Mouse (Mus musculus) spleen, adult 2 months (tissue): ENCODE results near the gene Crebrf. TPM values are rescaled to one million over a fixed set of nuclear protein-coding genes. Genes with fewer than 3 reads are reported as not detected.

Experiments
- DNase-seq, 2 experiments: peaks; one replicate each; pipeline versions ENCODE4 v3.0.0 to v3.0.0-alpha.2; 2012 to 2021; ENCODE audit warnings: low spot score in 2 of 2, low read depth in 1 of 2
- H3K27ac ChIP-seq: fragments of 200-500 bp; 2 replicates; pipeline ENCODE4 v1.5.1; 2012; ENCODE audit warnings: low read length, inconsistent platforms; ENCODE audit not compliant: insufficient read depth
- H3K27me3 ChIP-seq: fragments of 200-500 bp; 2 replicates; pipeline ENCODE4 v1.6.1; 2012; ENCODE audit warnings: mild to moderate bottlenecking, moderate library complexity, low read length, inconsistent platforms; ENCODE audit not compliant: control insufficient read depth, insufficient read depth
- H3K36me3 ChIP-seq: fragments of 200-500 bp; 2 replicates; pipeline ENCODE4 v1.6.1; 2012; ENCODE audit warnings: mild to moderate bottlenecking, low read length, inconsistent platforms; ENCODE audit not compliant: control insufficient read depth, insufficient read depth
- H3K4me1 ChIP-seq: fragments of 200-500 bp; 2 replicates; pipeline ENCODE4 v1.6.1; 2011; ENCODE audit warnings: inconsistent platforms; ENCODE audit not compliant: control insufficient read depth, insufficient read depth, insufficient read length
- H3K4me3 ChIP-seq: fragments of 200-500 bp; 2 replicates; pipeline ENCODE4 v1.5.1; 2011; ENCODE audit warnings: mild to moderate bottlenecking, inconsistent platforms; ENCODE audit not compliant: insufficient read depth, insufficient read length; ENCODE audit errors: extremely low read depth
- CTCF ChIP-seq: fragments of 200-500 bp; IDR thresholded peaks from 2 replicates; pipeline ENCODE4 v1.5.1; 2011; ENCODE audit warnings: mild to moderate bottlenecking, inconsistent platforms; ENCODE audit not compliant: insufficient read depth, insufficient read length, insufficient replicate concordance; ENCODE audit errors: extremely low read depth
- POLR2A ChIP-seq: fragments of 200-500 bp; IDR thresholded peaks from 2 replicates; pipeline ENCODE4 v1.6.1; 2011; ENCODE audit warnings: low read depth, low read length, inconsistent platforms
- WGBS: fragments of 180-500 bp; shearing (Covaris S2); methylation state at CpG from one replicate; pipeline ENCODE4 v1.1.7; 2018; 5-methylcytosine and 5-hydroxymethylcytosine counted together
- polyA plus RNA-seq: library from polyadenylated mRNA; depleted of rRNA; stranded (reverse); fragments of >200 nt; gene quantifications from 2 replicates; pipeline ENCODE4 v1.2.3, GENCODE M21; 2012; rRNA removed

The Crebrf gene
- polyA plus RNA-seq, 1 experiment: 4.5 TPM

- no peaks in the 10 kb centered on the region for H3K4me1 ChIP-seq
- no peak overlapping the region for H3K27ac ChIP-seq
- WGBS: 84% methylated on average over 9 of the region's 9 CpGs
- no peaks in the 10 kb centered on the region for H3K36me3 ChIP-seq
- DNase-seq: no peak
- TF ChIP-seq POLR2A (no peak), CTCF (no peak)
- H3K27me3 ChIP-seq: no peaks in the 10 kb centered on the region
- no peak overlapping the region for H3K4me3 ChIP-seq
Observed at GRCm38 (mm10) chr17:26813497-26813896, 98.0 kb downstream of the Crebrf start.

GRCm38 (mm10) chr17:26816810-26817209 lies 101.4 kb downstream of the Crebrf start:
- 39% methylated on average over 6 of the region's 6 CpGs for whole genome bisulfite sequencing
- no peaks in the 10 kb centered on the region for H3K27me3 ChIP-seq
- H3K36me3 ChIP-seq: no peaks in the 10 kb centered on the region
- no peak overlapping the region for H3K27ac ChIP-seq
- H3K4me3 ChIP-seq: no peak overlapping the region
- DNase-seq: no peak
- TF ChIP-seq CTCF (no peak), POLR2A (no peak)
- H3K4me1 ChIP-seq: no peaks in the 10 kb centered on the region

GRCm38 (mm10) chr17:26817776-26818175 lies 102.3 kb downstream of the Crebrf start:
- no peaks in the 10 kb centered on the region for H3K36me3 ChIP-seq
- H3K4me1 ChIP-seq: no peaks in the 10 kb centered on the region
- DNase-seq: no peak
- TF ChIP-seq CTCF (no peak), POLR2A (no peak)
- no peak overlapping the region for H3K4me3 ChIP-seq
- H3K27ac ChIP-seq: no peak overlapping the region
- H3K27me3 ChIP-seq: no peaks in the 10 kb centered on the region

- H3K4me3 ChIP-seq: no peak overlapping the region
Observed at GRCm38 (mm10) chr17:26826131-26826530, 110.7 kb downstream of the Crebrf start.

More at GRCm38 (mm10) chr17:26826131-26826530, 110.7 kb downstream of the Crebrf start:
- DNase-seq: no peak
- TF ChIP-seq CTCF (no peak), POLR2A (no peak)
- Histone ChIP-seq H3K27me3 (no peaks in the 10 kb centered on the region; the same call in 1 of the 2 replicates), H3K4me1 (no peaks in the 10 kb centered on the region), H3K36me3 (no peaks in the 10 kb centered on the region), H3K27ac (no peak overlapping the region)
- 72% methylated on average over 17 of the region's 17 CpGs for WGBS

Other genes with a start within 250 kb of the Crebrf start
- 39.2 and 47.4 TPM in 2 replicates for gene Ergic1, start 154.2 kb upstream of the Crebrf start, polyA plus RNA-seq
- gene Dusp1, start 153.5 kb upstream of the Crebrf start, polyA plus RNA-seq: 44.3 and 55.8 TPM in 2 replicates
- 150 and 192 TPM in 2 replicates for gene Atp6v0e, start 52.4 kb upstream of the Crebrf start, polyA plus RNA-seq
- 16.6 and 17.2 TPM in 2 replicates for gene Bnip1, start 65.4 kb downstream of the Crebrf start, polyA plus RNA-seq
- 19.8 and 34.6 TPM in 2 replicates for gene Nkx2-5, start 129.4 kb downstream of the Crebrf start, polyA plus RNA-seq
- gene Kifc5b, start 201.4 kb downstream of the Crebrf start, polyA plus RNA-seq: 6.8 and 7.6 TPM in 2 replicates
- 103 and 131 TPM in 2 replicates for gene Phf1, start 217.4 kb downstream of the Crebrf start, polyA plus RNA-seq
- gene Cuta, start 223.9 kb downstream of the Crebrf start, polyA plus RNA-seq: 87.9 and 131 TPM in 2 replicates
- gene Syngap1, start 225.6 kb downstream of the Crebrf start, polyA plus RNA-seq: 7.3 and 9.6 TPM in 2 replicates